Comparison of ENCODE assay signal across 20 mouse cellular contexts in the genomic region with DNA sequence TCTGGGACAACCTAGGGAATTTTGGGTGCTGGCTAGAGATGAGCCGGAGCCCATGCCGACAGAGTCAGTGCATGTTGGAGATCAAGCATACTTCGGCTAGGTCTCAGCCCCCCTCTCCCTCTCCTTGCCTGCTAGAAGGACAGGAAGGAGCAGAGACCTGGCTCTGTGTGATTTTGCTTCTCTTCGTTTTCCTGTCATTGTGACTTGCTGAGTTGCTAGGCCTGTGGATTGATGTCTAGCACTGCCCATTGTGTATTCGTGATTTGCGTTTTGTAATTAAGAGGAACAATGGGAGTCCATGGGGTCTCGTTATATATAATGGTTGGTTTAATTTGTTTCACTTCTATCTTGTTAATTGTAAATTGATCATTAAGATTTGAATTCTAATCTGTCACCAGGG.
DNase-seq lines count a peak whose midpoint lies in the region; ATAC-seq and TF ChIP-seq lines count a peak whose summit lies in the region.
"Had no signal": no experiment of that assay in that cellular context is flagged by ENCODE, and none has a peak within 500 bp of the region (broad histone marks: within the 10 kb centered on the region; RNA-seq: fewer than 3 reads in every experiment).

No protein-coding gene starts in this region.

- H3K9ac ChIP-seq in forebrain, postnatal 0 days, result peak overlapping the region; percentile 22; the same call in 1 of the 2 replicates
- H3K9ac ChIP-seq: embryonic facial prominence, embryonic 13.5 days; intestine, embryonic 15.5 days; liver, embryonic 13.5 days; midbrain, embryonic 12.5 days had no signal

- no peak overlapping the region for H3K4me3 ChIP-seq in layer of hippocampus, adult 2 months
- H3K4me3 ChIP-seq in thymus, adult 2 months (ENCODE audit: control insufficient read depth, insufficient read depth, low read length), result no peak overlapping the region
- H3K4me3 ChIP-seq in forebrain, postnatal 0 days (ENCODE audit: low read depth, low read length), result no peak overlapping the region
- H3K4me3 ChIP-seq: embryonic facial prominence, embryonic 13.5 days; intestine, embryonic 15.5 days; liver, embryonic 13.5 days; midbrain, embryonic 12.5 days had no signal

- peaks cover 15% of the 10 kb centered on the region for H3K4me1 ChIP-seq in thymus, adult 2 months (replicated peaks; ENCODE audit: control insufficient read depth, insufficient read depth, low read length)
- peaks cover 9% of the 10 kb centered on the region; the same call in 1 of the 2 replicates for H3K4me1 ChIP-seq in forebrain, postnatal 0 days (ENCODE audit: insufficient read depth)
- H3K4me1 ChIP-seq: embryonic facial prominence, embryonic 13.5 days; intestine, embryonic 15.5 days; liver, embryonic 13.5 days had no signal

- 78% methylated on average over 7 of the region's 7 CpGs for WGBS in thymus, adult 2 months
- 26% methylated on average over 7 of the region's 7 CpGs for WGBS in forebrain, postnatal 0 days

- ATAC-seq in forebrain, postnatal 0 days, result no peak
- no peak for ATAC-seq in megakaryocyte-erythroid progenitor cell, adult 5-6 weeks (replicated peaks; ENCODE audit: low FRiP score, low TSS enrichment, poor library complexity, severe bottlenecking)
- ATAC-seq: activated CD4-positive, CD25-positive, alpha-beta regulatory T cell, adult 4 months; intestine, embryonic 15.5 days; Patski had no signal

- no peak for TF ChIP-seq CTCF in layer of hippocampus, adult 2 months (conservative IDR thresholded peaks at IDR 0.05)
- no peak for TF ChIP-seq CTCF in thymus, adult 2 months (IDR thresholded peaks at IDR 0.05; ENCODE audit: borderline replicate concordance, control insufficient read depth, extremely low read depth, insufficient read depth, low read length, poor library complexity)
- TF ChIP-seq CTCF in forebrain, postnatal 0 days (IDR thresholded peaks at IDR 0.05; ENCODE audit: low read depth), result no peak

- no peak for TF ChIP-seq POLR2A in thymus, adult 2 months (IDR thresholded peaks at IDR 0.05; ENCODE audit: control insufficient read depth, extremely low read depth, insufficient read depth, low read length, poor library complexity)

- DNase-seq in layer of hippocampus, adult 2 months (ENCODE audit: low spot score in 2 of 2), result no peak
- no peak for DNase-seq in layer of hippocampus, adult 9-10 months (ENCODE audit: low spot score)
- DNase-seq in thymus, adult 2 months, result no peak
- no peak for DNase-seq in thymus, postnatal 10 days (ENCODE audit: low spot score in 2 of 2)
- no peak for DNase-seq in forebrain, postnatal 0 days
- DNase-seq in heart, postnatal 4 days, result no peak
- DNase-seq: adrenal gland, postnatal 14 days; cerebellum, adult 8-10 months; heart, postnatal 14 days; liver, embryonic 13.5 days; lung, postnatal 36 days; right cerebral cortex, postnatal 4 days had no signal

- H3K9me3 ChIP-seq in forebrain, postnatal 0 days (ENCODE audit: low read length), result no peaks in the 10 kb centered on the region
- H3K9me3 ChIP-seq: embryonic facial prominence, embryonic 13.5 days; intestine, embryonic 15.5 days; liver, embryonic 13.5 days; midbrain, embryonic 12.5 days had no signal

- H3K4me2 ChIP-seq in forebrain, postnatal 0 days (ENCODE audit: low read depth), result no peak overlapping the region
- H3K4me2 ChIP-seq: embryonic facial prominence, embryonic 13.5 days; heart, embryonic 11.5 days; intestine, embryonic 15.5 days; liver, embryonic 13.5 days; midbrain, embryonic 12.5 days had no signal

- no peaks in the 10 kb centered on the region for H3K36me3 ChIP-seq in thymus, adult 2 months (ENCODE audit: control insufficient read depth, insufficient read depth, low read length)
- 0 out of 2 replicates have a peak, but pooled peaks cover 3% of the 10 kb centered on the region for H3K36me3 ChIP-seq in forebrain, postnatal 0 days (ENCODE audit: insufficient read depth)
- H3K36me3 ChIP-seq: embryonic facial prominence, embryonic 13.5 days; intestine, embryonic 15.5 days; liver, embryonic 13.5 days; midbrain, embryonic 12.5 days had no signal

- H3K27ac ChIP-seq in layer of hippocampus, adult 2 months, result peak overlapping the region; percentile 76
- H3K27ac ChIP-seq in thymus, adult 2 months (ENCODE audit: control insufficient read depth, insufficient read depth, low read length), result peak overlapping the region; percentile 41; the same call in 1 of the 2 replicates
- H3K27ac ChIP-seq in forebrain, postnatal 0 days (ENCODE audit: low read depth, low read length), result peak overlapping the region; percentile 83
- H3K27ac ChIP-seq: embryonic facial prominence, embryonic 13.5 days; intestine, embryonic 15.5 days; kidney, postnatal 0 days; liver, embryonic 13.5 days; midbrain, embryonic 12.5 days had no signal

- no peaks in the 10 kb centered on the region for H3K27me3 ChIP-seq in thymus, adult 2 months (ENCODE audit: control insufficient read depth, insufficient read depth, low read length)
- H3K27me3 ChIP-seq in forebrain, postnatal 0 days (ENCODE audit: insufficient read depth, low read length), result no peaks in the 10 kb centered on the region
- H3K27me3 ChIP-seq: embryonic facial prominence, embryonic 13.5 days; intestine, embryonic 15.5 days; liver, embryonic 13.5 days; midbrain, embryonic 12.5 days; Patski had no signal
